Mouse (Mus musculus): ENCODE measurements around the gene Prc1.

GRCm38 (mm10) chr7:80255981-80256380 lies 38.3 kb upstream of the Prc1 start:
- TF ChIP-seq POLR2A (IDR thresholded peaks at IDR 0.05; ENCODE audit: low read depth, low read length), result no peak
- TF ChIP-seq CTCF (IDR thresholded peaks at IDR 0.05; ENCODE audit: extremely low read depth, insufficient read depth, insufficient read length, insufficient replicate concordance), result no peak
